Comparison of ENCODE assay signal across 8 mouse cellular contexts in the genomic region with DNA sequence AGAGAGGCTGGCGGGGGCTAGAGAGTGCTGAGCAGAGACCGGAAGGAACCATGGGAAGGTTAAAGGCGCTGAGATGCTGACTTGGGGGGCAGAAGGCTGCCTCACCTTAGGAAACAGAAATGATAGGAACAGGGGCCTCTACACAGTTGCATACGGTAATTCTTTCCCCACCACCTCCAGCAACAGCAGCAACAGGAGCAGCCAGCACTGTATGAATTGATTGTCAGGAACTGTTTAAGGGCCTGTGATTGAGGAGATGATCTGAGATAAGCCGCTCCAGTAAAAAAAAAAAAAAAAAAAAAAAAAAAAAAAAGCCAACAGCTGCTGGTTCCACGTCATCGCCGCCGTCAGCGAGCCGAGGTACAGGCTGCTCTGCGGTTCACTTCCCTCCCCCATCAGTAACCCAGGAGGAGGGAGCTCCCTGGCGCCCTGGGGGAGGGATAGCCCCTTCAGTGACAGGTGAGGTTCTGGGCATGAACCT.
A peak's percentile ranks its signal among the peaks of the same experiment; 100 is the strongest.
DNase-seq lines count a peak whose midpoint lies in the region; ATAC-seq lines count a peak whose summit lies in the region.

No protein-coding gene starts in this region.

- peak overlapping the region; percentile 58 for H3K4me2 ChIP-seq in kidney, embryonic 15.5 days
- peak overlapping the region; percentile 60 for H3K4me2 ChIP-seq in limb, embryonic 12.5 days
- peak overlapping the region; percentile 67 for H3K4me2 ChIP-seq in midbrain, embryonic 14.5 days (ENCODE audit: low read length)
- H3K4me2 ChIP-seq in stomach, embryonic 16.5 days (ENCODE audit: low read depth, low read length) = peak overlapping the region; percentile 48

- no peak overlapping the region for H3K9ac ChIP-seq in kidney, embryonic 15.5 days
- H3K9ac ChIP-seq in limb, embryonic 12.5 days (replicated peaks) = peak overlapping the region; percentile 24; the same call in 1 of the 2 replicates
- peak overlapping the region; percentile 46 for H3K9ac ChIP-seq in midbrain, embryonic 14.5 days (replicated peaks; ENCODE audit: low read length)
- H3K9ac ChIP-seq in stomach, embryonic 16.5 days (ENCODE audit: low read length) = peak overlapping the region; percentile 32

- peak; percentile 57; the same call in 1 of the 2 replicates for ATAC-seq in kidney, embryonic 15.5 days (replicated peaks; ENCODE audit: low FRiP score)
- ATAC-seq in inflammation-experienced regulatory T-cells, adult 6 months = peak; percentile 85
- ATAC-seq in limb, embryonic 12.5 days (ENCODE audit: insufficient number of reproducible peaks, insufficient read depth, low FRiP score, low TSS enrichment, low read depth) = peak; percentile 75
- ATAC-seq in midbrain, embryonic 14.5 days (ENCODE audit: low FRiP score, low TSS enrichment) = peak; percentile 60; the same call in 1 of the 2 replicates
- ATAC-seq in stomach, embryonic 16.5 days (ENCODE audit: insufficient read depth, low FRiP score) = peak; percentile 41; the same call in 1 of the 2 replicates
- ATAC-seq in megakaryocyte-erythroid progenitor cell, adult 5-6 weeks (replicated peaks; ENCODE audit: low FRiP score, low TSS enrichment, poor library complexity, severe bottlenecking) = no peak

- DNase-seq in kidney, adult 8-10 months = no peak
- DNase-seq in embryo, embryonic 11 days = peak; percentile 61
- DNase-seq in midbrain, embryonic 14.5 days = peak; percentile 77

- peaks cover 46% of the 10 kb centered on the region for H3K27me3 ChIP-seq in kidney, embryonic 15.5 days
- H3K27me3 ChIP-seq in limb, embryonic 12.5 days = peaks cover 48% of the 10 kb centered on the region
- H3K27me3 ChIP-seq in midbrain, embryonic 14.5 days (ENCODE audit: control insufficient read depth, insufficient read depth, low read length) = peaks cover 9% of the 10 kb centered on the region; the same call in 1 of the 2 replicates
- H3K27me3 ChIP-seq in stomach, embryonic 16.5 days (ENCODE audit: control insufficient read depth, insufficient read depth, low read length) = no peaks in the 10 kb centered on the region

- H3K4me1 ChIP-seq in kidney, embryonic 15.5 days = peaks cover 24% of the 10 kb centered on the region
- H3K4me1 ChIP-seq in limb, embryonic 12.5 days (replicated peaks) = peaks cover 13% of the 10 kb centered on the region
- peaks cover 9% of the 10 kb centered on the region; the same call in 1 of the 2 replicates for H3K4me1 ChIP-seq in midbrain, embryonic 14.5 days (ENCODE audit: control insufficient read depth, insufficient read depth, low read length)
- H3K4me1 ChIP-seq in stomach, embryonic 16.5 days (ENCODE audit: control insufficient read depth, insufficient read depth, low read length) = peaks cover 12% of the 10 kb centered on the region

- no peaks in the 10 kb centered on the region for H3K9me3 ChIP-seq in kidney, embryonic 15.5 days (replicated peaks)
- no peaks in the 10 kb centered on the region for H3K9me3 ChIP-seq in limb, embryonic 12.5 days
- H3K9me3 ChIP-seq in midbrain, embryonic 14.5 days (ENCODE audit: control insufficient read depth, low read length) = no peaks in the 10 kb centered on the region
- no peaks in the 10 kb centered on the region for H3K9me3 ChIP-seq in stomach, embryonic 16.5 days (replicated peaks; ENCODE audit: control insufficient read depth, low read length)

- peak overlapping the region; percentile 29 for H3K4me3 ChIP-seq in kidney, embryonic 15.5 days (replicated peaks)
- peak overlapping the region; percentile 24 for H3K4me3 ChIP-seq in limb, embryonic 12.5 days (replicated peaks)
- H3K4me3 ChIP-seq in midbrain, embryonic 14.5 days (replicated peaks; ENCODE audit: low read depth, low read length) = peak overlapping the region; percentile 29
- peak overlapping the region; percentile 12; the same call in 1 of the 2 replicates for H3K4me3 ChIP-seq in stomach, embryonic 16.5 days (replicated peaks; ENCODE audit: low read length)

- H3K36me3 ChIP-seq in kidney, embryonic 15.5 days = no peaks in the 10 kb centered on the region
- no peaks in the 10 kb centered on the region for H3K36me3 ChIP-seq in limb, embryonic 12.5 days
- H3K36me3 ChIP-seq in midbrain, embryonic 14.5 days (ENCODE audit: control insufficient read depth, insufficient read depth, low read length) = no peaks in the 10 kb centered on the region
- no peaks in the 10 kb centered on the region for H3K36me3 ChIP-seq in stomach, embryonic 16.5 days (ENCODE audit: control insufficient read depth, insufficient read depth, low read length)

- H3K27ac ChIP-seq in kidney, embryonic 15.5 days = no peak overlapping the region
- H3K27ac ChIP-seq in limb, embryonic 12.5 days = no peak overlapping the region
- H3K27ac ChIP-seq in midbrain, embryonic 14.5 days (replicated peaks; ENCODE audit: low read depth, low read length) = 0 out of 2 replicates have a peak overlapping the region, but pooled peaks have one; percentile 52
- no peak overlapping the region for H3K27ac ChIP-seq in stomach, embryonic 16.5 days (ENCODE audit: low read length)

- WGBS in kidney, embryonic 15.5 days = under 1% methylated on average over 13 of the region's 13 CpGs
- WGBS in limb, embryonic 12.5 days = 1% methylated on average over 13 of the region's 13 CpGs
- WGBS in midbrain, embryonic 14.5 days = under 1% methylated on average over 13 of the region's 13 CpGs
- WGBS in stomach, embryonic 16.5 days = under 1% methylated on average over 13 of the region's 13 CpGs

Comparison
In these comparisons a context has a peak if more than half of its experiments do, and no peak if none do; other contexts are left out.
1. DNase-seq: peak in embryo, embryonic 11 days (single experiment) and midbrain, embryonic 14.5 days (single experiment); none in kidney, adult 8-10 months (0 of 2).
2. Peak in every context shown above with its lines, with median percentiles within 50 percentile points of each other: H3K4me2 ChIP-seq and H3K4me3 ChIP-seq.